Mouse (Mus musculus) liver, adult 2 months (tissue): Measurements from ENCODE around the gene Chst8. TPM values are rescaled to one million over a fixed set of nuclear protein-coding genes. Genes with fewer than 3 reads are reported as not detected.

Experiments used
- DNase-seq: peaks from one replicate; pipeline ENCODE4 v3.0.0-alpha.2; 2011; ENCODE audit warnings: low read depth, low spot score; ENCODE audit errors: extremely low read depth
- H3K27ac ChIP-seq: fragments of 200-500 bp; replicated peaks from 2 replicates; pipeline ENCODE4 v1.5.1; 2012; ENCODE audit warnings: low read depth, mild to moderate bottlenecking, control low read depth, inconsistent platforms, low read length; ENCODE audit not compliant: insufficient read depth
- H3K27me3 ChIP-seq: fragments of 200-500 bp; 2 replicates; pipeline ENCODE4 v1.6.1; 2012; ENCODE audit warnings: mild to moderate bottlenecking, moderate library complexity, low read length, inconsistent platforms; ENCODE audit not compliant: control insufficient read depth, insufficient read depth
- H3K36me3 ChIP-seq: fragments of 200-500 bp; 2 replicates; pipeline ENCODE4 v1.6.1; 2012; ENCODE audit warnings: low read length, inconsistent platforms; ENCODE audit not compliant: control insufficient read depth, insufficient read depth
- H3K4me1 ChIP-seq: fragments of 200-500 bp; 2 replicates; pipeline ENCODE4 v1.6.1; 2011; ENCODE audit warnings: low read length; ENCODE audit not compliant: control insufficient read depth, insufficient read depth
- H3K4me3 ChIP-seq: fragments of 200-500 bp; 2 replicates; pipeline ENCODE4 v1.5.1; 2011; ENCODE audit warnings: low read depth, mild to moderate bottlenecking, control low read depth, low read length, moderate library complexity; ENCODE audit not compliant: insufficient read depth
- H3K79me2 ChIP-seq: fragments of 200-500 bp; 2 replicates; pipeline ENCODE4 v1.6.1; 2012; ENCODE audit warnings: inconsistent platforms, mild to moderate bottlenecking, low read length, moderate library complexity; ENCODE audit not compliant: control insufficient read depth, insufficient read depth
- H3K9ac ChIP-seq: fragments of 200-500 bp; 2 replicates; pipeline ENCODE4 v1.6.1; 2012; ENCODE audit warnings: low read depth, mild to moderate bottlenecking, control low read depth, inconsistent platforms, low read length
- CTCF ChIP-seq: fragments of 200-500 bp; IDR thresholded peaks from 2 replicates; pipeline ENCODE4 v1.5.1; 2011; ENCODE audit warnings: low read depth, low read length, control low read depth
- POLR2A ChIP-seq: fragments of 200-500 bp; IDR thresholded peaks from 2 replicates; pipeline ENCODE4 v1.6.1; 2011; ENCODE audit warnings: low read length, control low read depth; ENCODE audit not compliant: insufficient read depth; ENCODE audit errors: extremely low read depth
- WGBS: fragments of 180-500 bp; shearing (Covaris S2); methylation state at CpG from one replicate; pipeline ENCODE4 v1.1.7; 2018; 5-methylcytosine and 5-hydroxymethylcytosine counted together
- polyA plus RNA-seq: library from polyadenylated mRNA; depleted of rRNA; stranded (reverse); fragments of >200 nt; gene quantifications from 2 replicates; pipeline ENCODE4 v1.2.3, GENCODE M21; 2012
- total RNA-seq: library from RNA; depleted of rRNA; stranded (reverse); fragments of >200 nt; gene quantifications from 2 replicates; pipeline ENCODE4 v1.2.3, GENCODE M21; 2014

Gene Chst8
- total and polyA plus RNA-seq, 2 experiments: 0.28 to 0.35 TPM

- no peaks in the 10 kb centered on the region for H3K36me3 ChIP-seq
- peaks cover 8% of the 10 kb centered on the region for H3K27me3 ChIP-seq
- H3K4me1 ChIP-seq: no peaks in the 10 kb centered on the region
- no peak overlapping the region for H3K4me3 ChIP-seq
- 24% methylated on average over 42 of the region's 42 CpGs for WGBS
- no peak for DNase-seq
- H3K79me2 ChIP-seq: no peaks in the 10 kb centered on the region
- TF ChIP-seq CTCF: no peak
- no peak for TF ChIP-seq POLR2A
- no peak overlapping the region for H3K9ac ChIP-seq
- H3K27ac ChIP-seq: no peak overlapping the region
These were observed 137.3 kb downstream of the Chst8 start for GRCm38 (mm10) chr7:34675120-34675790.

DNA sequence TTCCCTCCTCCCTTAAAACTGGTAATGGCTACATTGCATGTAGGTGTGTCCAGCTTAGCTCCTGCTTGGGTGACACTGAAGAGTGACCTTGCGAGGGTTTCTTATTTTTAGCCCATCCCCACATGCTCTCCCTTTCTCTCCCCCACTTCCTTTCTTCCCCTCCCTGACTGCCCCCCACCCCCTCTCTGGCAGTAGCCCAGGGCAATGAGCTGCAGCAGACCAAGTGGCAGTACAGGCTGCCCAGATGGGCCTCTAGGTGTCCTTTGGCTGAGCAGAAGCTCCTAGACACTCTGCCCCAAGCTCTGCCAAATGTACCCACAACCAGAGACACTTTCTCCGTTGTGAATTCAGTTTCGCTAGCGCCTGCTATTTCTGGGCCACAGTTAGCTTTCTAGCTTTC, 139.6 kb downstream of the Chst8 start:
- Histone ChIP-seq H3K36me3 (no peaks in the 10 kb centered on the region), H3K4me1 (no peaks in the 10 kb centered on the region), H3K27ac (no peak overlapping the region), H3K9ac (no peak overlapping the region), H3K4me3 (no peak overlapping the region), H3K27me3 (peaks cover 8% of the 10 kb centered on the region), H3K79me2 (no peaks in the 10 kb centered on the region)
- DNase-seq: no peak
- 83% methylated on average over 4 of the region's 4 CpGs for WGBS
- no peak for TF ChIP-seq CTCF
- no peak for TF ChIP-seq POLR2A

DNA sequence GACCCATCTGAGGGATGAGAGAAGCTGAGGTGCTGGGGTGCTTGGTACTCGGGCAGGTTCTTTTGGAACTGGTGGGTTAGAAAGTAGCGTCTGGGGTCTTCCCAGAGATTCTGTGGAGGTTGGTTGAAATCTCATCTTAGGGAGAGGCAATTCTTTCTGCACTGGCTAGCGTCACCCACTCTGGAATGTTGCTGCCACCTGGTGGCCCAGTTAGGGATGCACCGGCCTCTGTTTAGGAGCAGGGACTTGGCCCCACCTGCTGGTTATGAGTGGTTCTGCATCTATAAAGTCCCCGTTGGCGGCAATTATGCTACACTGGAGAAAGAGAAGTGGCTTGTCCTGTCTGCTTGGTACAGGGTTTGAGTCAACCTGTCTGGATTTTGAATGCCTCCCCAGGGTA, 140.6 kb downstream of the Chst8 start:
- no peak overlapping the region for H3K27ac ChIP-seq
- peaks cover 8% of the 10 kb centered on the region for H3K27me3 ChIP-seq
- no peak overlapping the region for H3K9ac ChIP-seq
- H3K4me1 ChIP-seq: no peaks in the 10 kb centered on the region
- no peak overlapping the region for H3K4me3 ChIP-seq
- WGBS: 3% methylated on average over 6 of the region's 6 CpGs
- H3K36me3 ChIP-seq: no peaks in the 10 kb centered on the region
- TF ChIP-seq CTCF (peak; percentile 100), POLR2A (no peak)
- peak; percentile 53 for DNase-seq
- H3K79me2 ChIP-seq: no peaks in the 10 kb centered on the region

- no peak overlapping the region for H3K9ac ChIP-seq
- H3K27me3 ChIP-seq: peaks cover 8% of the 10 kb centered on the region
- no peak for DNase-seq
- no peak for TF ChIP-seq POLR2A
- no peak for TF ChIP-seq CTCF
- no peaks in the 10 kb centered on the region for H3K4me1 ChIP-seq
- H3K27ac ChIP-seq: no peak overlapping the region
- H3K79me2 ChIP-seq: no peaks in the 10 kb centered on the region
- H3K36me3 ChIP-seq: no peaks in the 10 kb centered on the region
- no peak overlapping the region for H3K4me3 ChIP-seq
- whole genome bisulfite sequencing: 94% methylated on average over 3 of the region's 3 CpGs
These were observed 141.7 kb downstream of the Chst8 start for GRCm38 (mm10) chr7:34670778-34671177.

DNA sequence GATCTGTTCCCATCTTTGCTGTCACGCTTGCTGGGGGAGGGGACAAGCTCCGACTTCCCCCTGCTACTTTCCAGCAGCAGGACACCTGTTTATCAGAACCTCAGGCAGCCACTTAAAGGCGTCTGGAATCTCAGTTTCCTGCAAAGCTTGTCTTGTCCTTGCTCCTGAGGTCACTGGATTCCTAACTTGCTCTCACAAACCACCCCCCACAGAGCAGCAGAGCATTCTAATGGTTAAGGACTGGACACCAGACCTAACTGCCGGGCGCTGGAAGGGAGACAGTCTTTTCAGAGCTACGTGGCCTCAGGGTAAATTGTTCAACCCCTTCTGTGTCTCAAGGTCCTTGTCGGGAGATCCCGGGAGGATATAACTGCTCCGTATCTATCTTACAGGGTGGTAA, 143.2 kb downstream of the Chst8 start:
- no peak for DNase-seq
- Histone ChIP-seq H3K36me3 (no peaks in the 10 kb centered on the region), H3K27me3 (no peaks in the 10 kb centered on the region), H3K4me3 (no peak overlapping the region), H3K4me1 (no peaks in the 10 kb centered on the region), H3K27ac (no peak overlapping the region), H3K79me2 (no peaks in the 10 kb centered on the region), H3K9ac (no peak overlapping the region)
- 52% methylated on average over 9 of the region's 9 CpGs for WGBS
- TF ChIP-seq CTCF: no peak
- TF ChIP-seq POLR2A: no peak

GRCm38 (mm10) chr7:34667874-34668273, 144.6 kb downstream of the Chst8 start:
- Histone ChIP-seq H3K36me3 (no peaks in the 10 kb centered on the region), H3K79me2 (no peaks in the 10 kb centered on the region), H3K27me3 (no peaks in the 10 kb centered on the region), H3K4me1 (no peaks in the 10 kb centered on the region), H3K27ac (no peak overlapping the region), H3K9ac (no peak overlapping the region), H3K4me3 (no peak overlapping the region)
- TF ChIP-seq CTCF (no peak), POLR2A (no peak)
- no peak for DNase-seq
- WGBS: 72% methylated on average over 16 of the region's 16 CpGs
